Mouse (Mus musculus): ENCODE data around the gene Tnpo3. TPM values are rescaled to one million over a fixed set of nuclear protein-coding genes. Genes with fewer than 3 reads are reported as not detected.

The Tnpo3 gene
- total and polyA plus RNA-seq, 2 experiments from 2014 or later, result 37.3 to 55.1 TPM

- no peak for TF ChIP-seq CTCF (IDR thresholded peaks at IDR 0.05; ENCODE audit: low read depth)
- no peak for TF ChIP-seq EP300 (IDR thresholded peaks at IDR 0.05; ENCODE audit: low read depth)
- 35% methylated on average over 6 of the region's 6 CpGs for WGBS
- no peak; the same call in 1 of the 2 replicates for ATAC-seq (ENCODE audit: insufficient read depth, low read depth)
These were observed 85.6 kb downstream of the Tnpo3 start for GRCm38 (mm10) chr6:29524034-29524489.

GRCm38 (mm10) chr6:29523301-29524033, 86.2 kb downstream of the Tnpo3 start:
- DNase-seq (ENCODE audit: low spot score), result no peak
- H3K36me3 ChIP-seq (replicated peaks; ENCODE audit: control insufficient read depth, insufficient read depth, low read length), result no peaks in the 10 kb centered on the region
- no peak for ATAC-seq (ENCODE audit: insufficient read depth, low read depth)

More at GRCm38 (mm10) chr6:29524034-29524489, 85.6 kb downstream of the Tnpo3 start:
- no peak overlapping the region for H3K4me2 ChIP-seq (ENCODE audit: low read depth, low read length)
- no peaks in the 10 kb centered on the region for H3K36me3 ChIP-seq (replicated peaks; ENCODE audit: control insufficient read depth, insufficient read depth, low read length)
- H3K9me3 ChIP-seq (replicated peaks; ENCODE audit: control insufficient read depth, low read length), result no peaks in the 10 kb centered on the region
- H3K9ac ChIP-seq (replicated peaks; ENCODE audit: low read depth, low read length), result no peak overlapping the region
- H3K4me1 ChIP-seq (ENCODE audit: control insufficient read depth, insufficient read depth), result peaks cover 2% of the 10 kb centered on the region; the same call in 1 of the 2 replicates
- H3K27me3 ChIP-seq (ENCODE audit: control insufficient read depth, insufficient read depth, low read length), result peaks cover 25% of the 10 kb centered on the region
- no peak overlapping the region for H3K27ac ChIP-seq (ENCODE audit: low read depth)
- H3K4me3 ChIP-seq (ENCODE audit: low read depth, low read length), result no peak overlapping the region
- DNase-seq (ENCODE audit: low spot score), result peak; percentile 35

GRCm38 (mm10) chr6:29522626-29523300, 86.9 kb downstream of the Tnpo3 start:
- H3K4me1 ChIP-seq (ENCODE audit: control insufficient read depth, insufficient read depth), result no peaks in the 10 kb centered on the region
- H3K9me3 ChIP-seq (replicated peaks; ENCODE audit: control insufficient read depth, low read length), result no peaks in the 10 kb centered on the region
- H3K4me3 ChIP-seq (ENCODE audit: low read depth, low read length), result no peak overlapping the region
- no peak overlapping the region for H3K4me2 ChIP-seq (ENCODE audit: low read depth, low read length)
- H3K27ac ChIP-seq (ENCODE audit: low read depth), result 0 out of 2 replicates have a peak overlapping the region, but pooled peaks have one; percentile 9
- no peaks in the 10 kb centered on the region for H3K36me3 ChIP-seq (replicated peaks; ENCODE audit: control insufficient read depth, insufficient read depth, low read length)
- H3K9ac ChIP-seq (replicated peaks; ENCODE audit: low read depth, low read length), result no peak overlapping the region
- WGBS, result 71% methylated on average over 6 of the region's 6 CpGs
- TF ChIP-seq CTCF (IDR thresholded peaks at IDR 0.05; ENCODE audit: low read depth) (no peak), EP300 (IDR thresholded peaks at IDR 0.05; ENCODE audit: low read depth) (no peak)
- DNase-seq (ENCODE audit: low spot score), result no peak
- ATAC-seq (ENCODE audit: insufficient read depth, low read depth), result no peak
- H3K27me3 ChIP-seq (ENCODE audit: control insufficient read depth, insufficient read depth, low read length), result peaks cover 16% of the 10 kb centered on the region

More at GRCm38 (mm10) chr6:29523301-29524033, 86.2 kb downstream of the Tnpo3 start:
- Histone ChIP-seq H3K9me3 (replicated peaks; ENCODE audit: control insufficient read depth, low read length) (no peaks in the 10 kb centered on the region), H3K4me2 (ENCODE audit: low read depth, low read length) (no peak overlapping the region), H3K27me3 (ENCODE audit: control insufficient read depth, insufficient read depth, low read length) (peaks cover 23% of the 10 kb centered on the region), H3K27ac (ENCODE audit: low read depth) (0 out of 2 replicates have a peak overlapping the region, but pooled peaks have one; percentile 9), H3K9ac (replicated peaks; ENCODE audit: low read depth, low read length) (no peak overlapping the region), H3K4me1 (ENCODE audit: control insufficient read depth, insufficient read depth) (no peaks in the 10 kb centered on the region), H3K4me3 (ENCODE audit: low read depth, low read length) (no peak overlapping the region)
- no peak for TF ChIP-seq EP300 (IDR thresholded peaks at IDR 0.05; ENCODE audit: low read depth)
- no peak for TF ChIP-seq CTCF (IDR thresholded peaks at IDR 0.05; ENCODE audit: low read depth)
- 64% methylated on average over 12 of the region's 12 CpGs for WGBS

GRCm38 (mm10) chr6:29517139-29517538, 92.5 kb downstream of the Tnpo3 start:
- H3K4me3 ChIP-seq (ENCODE audit: low read depth, low read length), result no peak overlapping the region
- TF ChIP-seq EP300 (IDR thresholded peaks at IDR 0.05; ENCODE audit: low read depth), result no peak
- TF ChIP-seq CTCF (IDR thresholded peaks at IDR 0.05; ENCODE audit: low read depth), result peak; percentile 80
- no peaks in the 10 kb centered on the region for H3K9me3 ChIP-seq (replicated peaks; ENCODE audit: control insufficient read depth, low read length)
- H3K36me3 ChIP-seq (replicated peaks; ENCODE audit: control insufficient read depth, insufficient read depth, low read length), result no peaks in the 10 kb centered on the region
- 6% methylated on average over 5 of the region's 5 CpGs for WGBS
- H3K9ac ChIP-seq (replicated peaks; ENCODE audit: low read depth, low read length), result no peak overlapping the region
- ATAC-seq (ENCODE audit: insufficient read depth, low read depth), result peak; percentile 43
- H3K4me2 ChIP-seq (ENCODE audit: low read depth, low read length), result no peak overlapping the region
- peaks cover 4% of the 10 kb centered on the region; the same call in 1 of the 2 replicates for H3K27me3 ChIP-seq (ENCODE audit: control insufficient read depth, insufficient read depth, low read length)
- H3K27ac ChIP-seq (ENCODE audit: low read depth), result no peak overlapping the region
- H3K4me1 ChIP-seq (ENCODE audit: control insufficient read depth, insufficient read depth), result peaks cover 9% of the 10 kb centered on the region
- DNase-seq (ENCODE audit: low spot score), result peak; percentile 57

- peak overlapping the region; percentile 20 for H3K4me3 ChIP-seq (ENCODE audit: low read depth, low read length)
- DNase-seq (ENCODE audit: low spot score) (peak; percentile 72), ATAC-seq (ENCODE audit: insufficient read depth, low read depth) (peak; percentile 59)
- peak overlapping the region; percentile 38 for H3K4me2 ChIP-seq (ENCODE audit: low read depth, low read length)
- no peak overlapping the region; the same call in 1 of the 2 replicates for H3K9ac ChIP-seq (replicated peaks; ENCODE audit: low read depth, low read length)
- no peak for TF ChIP-seq CTCF (IDR thresholded peaks at IDR 0.05; ENCODE audit: low read depth)
- no peak for TF ChIP-seq EP300 (IDR thresholded peaks at IDR 0.05; ENCODE audit: low read depth)
- no peaks in the 10 kb centered on the region for H3K36me3 ChIP-seq (replicated peaks; ENCODE audit: control insufficient read depth, insufficient read depth, low read length)
- 3% methylated on average over 11 of the region's 11 CpGs for WGBS
- H3K9me3 ChIP-seq (replicated peaks; ENCODE audit: control insufficient read depth, low read length), result no peaks in the 10 kb centered on the region
- H3K27me3 ChIP-seq (ENCODE audit: control insufficient read depth, insufficient read depth, low read length), result peaks cover 4% of the 10 kb centered on the region; the same call in 1 of the 2 replicates
- peaks cover 15% of the 10 kb centered on the region for H3K4me1 ChIP-seq (ENCODE audit: control insufficient read depth, insufficient read depth)
- H3K27ac ChIP-seq (ENCODE audit: low read depth), result peak overlapping the region; percentile 35; the same call in 1 of the 2 replicates
These were observed 96.4 kb downstream of the Tnpo3 start for GRCm38 (mm10) chr6:29513284-29513683.

Data from heart, postnatal 0 days (tissue).